Mouse (Mus musculus) kidney, embryonic 16.5 days (tissue): ENCODE data around the gene Hist1h2bc. TPM values are rescaled to one million over a fixed set of nuclear protein-coding genes. Genes with fewer than 3 reads are reported as not detected.

ENCODE experiments used
- ATAC-seq: fragments of 200-750 bp; cut with Nextera tagmentation; 2 replicates; pipeline ENCODE4 v1.8.0; 2017; ENCODE audit warnings: moderate TSS enrichment; ENCODE audit not compliant: low FRiP score, low TSS enrichment
- H3K27ac ChIP-seq: fragments of 300-500 bp; sonication (generic); 2 replicates; pipeline ENCODE4 v1.5.1; 2014; ENCODE audit warnings: low read length
- H3K27me3 ChIP-seq: fragments of 300-500 bp; sonication (generic); 2 replicates; pipeline ENCODE4 v1.6.1; 2014; ENCODE audit warnings: low read length, control low read depth, mixed read lengths; ENCODE audit not compliant: insufficient read depth
- H3K36me3 ChIP-seq: fragments of 300-500 bp; sonication (generic); 2 replicates; pipeline ENCODE4 v1.6.1; 2014; ENCODE audit warnings: low read length, control low read depth, mixed read lengths; ENCODE audit not compliant: insufficient read depth
- H3K4me1 ChIP-seq: fragments of 300-500 bp; sonication (generic); 2 replicates; pipeline ENCODE4 v1.6.1; 2014; ENCODE audit warnings: low read length, control low read depth, mixed read lengths; ENCODE audit not compliant: insufficient read depth
- H3K4me2 ChIP-seq: fragments of 300-500 bp; sonication (generic); replicated peaks from 2 replicates; pipeline ENCODE4 v1.6.1; 2014; ENCODE audit warnings: low read depth, low read length
- H3K4me3 ChIP-seq: fragments of 300-500 bp; sonication (generic); 2 replicates; pipeline ENCODE4 v1.5.1; 2014; ENCODE audit warnings: mild to moderate bottlenecking, low read length
- H3K9ac ChIP-seq: fragments of 300-500 bp; sonication (generic); replicated peaks from 2 replicates; pipeline ENCODE4 v1.6.1; 2014; ENCODE audit warnings: low read length
- H3K9me3 ChIP-seq: fragments of 300-500 bp; sonication (generic); 2 replicates; pipeline ENCODE4 v1.6.1; 2016; ENCODE audit warnings: low read length, control low read depth
- WGBS: fragments of 180-500 bp; shearing (Covaris S2); extraction: QIAGEN DNeasy Blood & Tissue Kit; methylation state at CpG from one replicate; pipeline ENCODE4 v1.1.7; 2014; 5-methylcytosine and 5-hydroxymethylcytosine counted together
- polyA plus RNA-seq: library from polyadenylated mRNA; unstranded; fragments of >200 nt; fragmentation: Nextera tagmentation; extraction: Ambion mirVana; gene quantifications from 2 replicates; pipeline ENCODE4 v1.2.1, GENCODE M21; 2015

Gene Hist1h2bc
- polyA plus RNA-seq, 1 experiment from 2014 or later: 78.3 TPM

DNA sequence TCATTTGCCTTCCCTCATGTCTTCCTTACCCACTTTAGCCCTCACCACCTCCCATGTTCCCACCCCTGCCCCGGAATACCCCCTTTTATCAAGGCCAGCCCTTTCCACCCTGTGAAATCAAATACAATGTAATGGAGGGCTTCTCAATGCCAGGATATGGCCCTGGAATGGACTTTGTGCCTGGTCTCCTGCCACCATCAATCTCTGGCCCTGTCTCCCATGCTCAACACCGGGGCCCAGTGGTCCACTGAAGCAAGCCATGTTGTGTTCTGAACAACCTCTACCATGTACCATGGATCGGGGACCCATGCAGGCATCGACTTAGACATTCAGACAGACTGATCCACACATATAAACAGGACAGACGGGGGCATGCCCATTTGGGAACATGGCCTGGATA, 45.7 kb downstream of the Hist1h2bc start:
- no peak for ATAC-seq
- H3K4me3 ChIP-seq: no peak overlapping the region
- H3K27ac ChIP-seq: no peak overlapping the region
- WGBS: 93% methylated on average over 5 of the region's 5 CpGs
- H3K4me2 ChIP-seq: no peak overlapping the region
- H3K36me3 ChIP-seq: no peaks in the 10 kb centered on the region
- H3K9ac ChIP-seq: no peak overlapping the region
- no peaks in the 10 kb centered on the region for H3K9me3 ChIP-seq
- no peaks in the 10 kb centered on the region for H3K27me3 ChIP-seq
- peaks cover 3% of the 10 kb centered on the region; the same call in 1 of the 2 replicates for H3K4me1 ChIP-seq

- no peaks in the 10 kb centered on the region for H3K36me3 ChIP-seq
Observed at GRCm38 (mm10) chr13:23730479-23730878, 46.5 kb downstream of the Hist1h2bc start.

GRCm38 (mm10) chr13:23732156-23732804, 48.3 kb downstream of the Hist1h2bc start:
- H3K4me2 ChIP-seq: no peak overlapping the region
- H3K4me1 ChIP-seq: peaks cover 3% of the 10 kb centered on the region; the same call in 1 of the 2 replicates
- no peak overlapping the region for H3K27ac ChIP-seq
- no peak overlapping the region for H3K9ac ChIP-seq
- no peaks in the 10 kb centered on the region for H3K27me3 ChIP-seq
- WGBS: 24% methylated on average over 8 of the region's 8 CpGs
- no peaks in the 10 kb centered on the region for H3K9me3 ChIP-seq
- no peak for ATAC-seq
- H3K36me3 ChIP-seq: no peaks in the 10 kb centered on the region
- H3K4me3 ChIP-seq: no peak overlapping the region

More at GRCm38 (mm10) chr13:23730479-23730878, 46.5 kb downstream of the Hist1h2bc start:
- peak overlapping the region; percentile 6; the same call in 1 of the 2 replicates for H3K4me2 ChIP-seq
- ATAC-seq: peak; percentile 81
- H3K4me1 ChIP-seq: peaks cover 3% of the 10 kb centered on the region; the same call in 1 of the 2 replicates
- no peak overlapping the region for H3K4me3 ChIP-seq
- no peaks in the 10 kb centered on the region for H3K9me3 ChIP-seq
- H3K27ac ChIP-seq: 0 out of 2 replicates have a peak overlapping the region, but pooled peaks have one; percentile 32
- WGBS: 20% methylated on average over 8 of the region's 8 CpGs
- no peak overlapping the region for H3K9ac ChIP-seq
- no peaks in the 10 kb centered on the region for H3K27me3 ChIP-seq

DNA sequence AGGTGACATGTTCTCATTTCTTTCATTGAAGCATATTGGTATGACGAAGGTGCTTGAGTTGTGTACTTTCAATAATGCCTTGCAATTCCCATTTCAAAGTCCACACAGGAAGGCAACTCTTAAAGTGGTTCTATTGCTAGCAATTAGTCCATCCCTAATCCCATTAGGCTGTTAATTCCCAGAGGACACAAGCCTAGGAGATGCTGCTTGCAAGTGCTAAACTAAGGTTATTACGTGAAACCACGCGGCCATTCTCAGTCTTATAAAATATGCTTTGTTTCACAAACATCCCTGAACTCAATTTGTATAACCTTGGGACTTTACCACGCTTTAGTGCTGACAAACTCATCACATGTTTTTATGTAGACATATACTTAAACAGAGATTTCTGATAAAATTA, 53.1 kb downstream of the Hist1h2bc start:
- H3K36me3 ChIP-seq: no peaks in the 10 kb centered on the region
- H3K4me3 ChIP-seq: no peak overlapping the region
- 0 out of 2 replicates have a peak overlapping the region, but pooled peaks have one; percentile 11 for H3K9ac ChIP-seq
- H3K27me3 ChIP-seq: no peaks in the 10 kb centered on the region
- ATAC-seq: no peak
- H3K9me3 ChIP-seq: no peaks in the 10 kb centered on the region
- H3K4me2 ChIP-seq: no peak overlapping the region
- peaks cover 13% of the 10 kb centered on the region for H3K4me1 ChIP-seq
- H3K27ac ChIP-seq: no peak overlapping the region
- WGBS: 77% methylated on average over 5 of the region's 5 CpGs

DNA sequence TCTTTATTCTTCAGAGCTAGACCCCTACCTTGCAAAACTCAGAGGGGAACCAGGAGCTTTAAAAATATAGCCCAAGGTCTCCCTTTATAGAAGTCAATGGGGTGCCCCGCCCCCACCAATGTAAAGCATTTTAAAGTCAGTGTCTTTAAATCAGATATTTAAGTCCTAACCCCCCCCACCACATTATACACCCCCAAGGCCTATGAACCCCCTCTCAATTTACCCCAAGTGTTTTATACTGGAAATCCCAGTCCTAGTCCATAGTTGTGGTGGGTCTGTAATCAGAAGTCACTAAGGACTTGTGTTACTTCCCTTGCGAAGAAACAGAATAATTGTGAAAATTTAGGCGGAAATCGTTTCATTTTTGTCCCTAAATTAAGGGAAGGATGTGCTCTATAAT, 54.0 kb downstream of the Hist1h2bc start:
- WGBS: 29% methylated on average over 4 of the region's 4 CpGs
- no peaks in the 10 kb centered on the region for H3K9me3 ChIP-seq
- H3K9ac ChIP-seq: peak overlapping the region; percentile 82
- H3K36me3 ChIP-seq: no peaks in the 10 kb centered on the region
- peak overlapping the region; percentile 99 for H3K27ac ChIP-seq
- H3K4me2 ChIP-seq: peak overlapping the region; percentile 84
- peaks cover 13% of the 10 kb centered on the region for H3K4me1 ChIP-seq
- H3K27me3 ChIP-seq: no peaks in the 10 kb centered on the region
- ATAC-seq: no peak
- H3K4me3 ChIP-seq: peak overlapping the region; percentile 58

GRCm38 (mm10) chr13:23738677-23739068, 54.7 kb downstream of the Hist1h2bc start, which contains the start of gene Hist1h1c:
TSS of gene Hist1h1c (plus strand) at chr13:23738808.
- H3K9ac ChIP-seq: peak within 1 kb of the TSS; percentile 82
- WGBS: under 1% methylated on average over 32 of the region's 38 CpGs
- H3K27ac ChIP-seq: peak within 1 kb of the TSS; percentile 99
- peaks cover 13% of the 10 kb centered on the region for H3K4me1 ChIP-seq
- H3K9me3 ChIP-seq: no peaks in the 10 kb centered on the region
- H3K36me3 ChIP-seq: no peaks in the 10 kb centered on the region
- H3K4me3 ChIP-seq: peak within 1 kb of the TSS; percentile 58
- H3K4me2 ChIP-seq: peak within 1 kb of the TSS; percentile 84
- peak; percentile 95 for ATAC-seq
- no peaks in the 10 kb centered on the region for H3K27me3 ChIP-seq

GRCm38 (mm10) chr13:23739069-23739921, 55.3 kb downstream of the Hist1h2bc start:
- Histone ChIP-seq H3K9me3 (no peaks in the 10 kb centered on the region), H3K4me3 (peak overlapping the region; percentile 58), H3K4me2 (peak overlapping the region; percentile 84), H3K36me3 (no peaks in the 10 kb centered on the region), H3K9ac (peak overlapping the region; percentile 82), H3K4me1 (peaks cover 14% of the 10 kb centered on the region), H3K27ac (peak overlapping the region; percentile 99), H3K27me3 (no peaks in the 10 kb centered on the region)
- peak; percentile 95 for ATAC-seq
- under 1% methylated on average over 39 of the region's 39 CpGs for WGBS

GRCm38 (mm10) chr13:23739922-23740252, 55.9 kb downstream of the Hist1h2bc start:
- Histone ChIP-seq H3K27ac (peak overlapping the region; percentile 99), H3K4me2 (peak overlapping the region; percentile 84), H3K4me1 (peaks cover 18% of the 10 kb centered on the region), H3K9me3 (no peaks in the 10 kb centered on the region), H3K36me3 (no peaks in the 10 kb centered on the region), H3K4me3 (peak overlapping the region; percentile 58), H3K9ac (peak overlapping the region; percentile 82), H3K27me3 (no peaks in the 10 kb centered on the region)
- WGBS: under 1% methylated on average over 14 of the region's 14 CpGs
- ATAC-seq: no peak

DNA sequence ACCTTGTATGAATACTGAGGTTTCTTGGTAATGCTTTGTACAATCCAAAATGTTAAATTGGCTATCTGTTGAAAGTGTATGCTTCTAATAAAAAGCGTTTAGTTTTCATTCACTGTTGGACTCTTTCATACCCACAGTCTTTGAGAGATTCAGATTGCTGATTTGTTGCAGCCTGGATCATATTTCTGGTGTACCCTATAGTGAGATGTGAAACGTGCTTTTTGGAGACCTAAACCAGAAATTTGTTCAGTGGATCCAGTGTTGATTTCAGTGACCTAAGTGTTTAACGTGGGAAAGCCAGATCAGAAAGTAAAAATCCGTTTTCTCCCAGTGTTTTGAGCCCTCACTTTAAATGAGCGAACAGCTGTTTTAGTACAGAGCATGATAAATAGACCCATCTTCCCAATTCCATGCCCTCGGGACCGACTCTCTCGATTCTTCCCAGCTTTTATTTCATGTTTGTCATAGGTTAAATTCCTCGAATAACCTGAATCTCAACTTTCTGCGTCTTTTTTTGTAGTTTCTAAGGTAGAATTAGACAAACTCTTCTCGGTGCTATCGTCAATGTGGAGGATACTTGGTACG, 56.3 kb downstream of the Hist1h2bc start:
- no peaks in the 10 kb centered on the region for H3K27me3 ChIP-seq
- WGBS: 23% methylated on average over 13 of the region's 13 CpGs
- H3K36me3 ChIP-seq: no peaks in the 10 kb centered on the region
- ATAC-seq: no peak
- no peaks in the 10 kb centered on the region for H3K9me3 ChIP-seq
- peak overlapping the region; percentile 82 for H3K9ac ChIP-seq
- H3K4me3 ChIP-seq: peak overlapping the region; percentile 58
- H3K4me1 ChIP-seq: peaks cover 18% of the 10 kb centered on the region
- peak overlapping the region; percentile 99 for H3K27ac ChIP-seq
- peak overlapping the region; percentile 84 for H3K4me2 ChIP-seq
